Mouse (Mus musculus) ES-Bruce4 (cell line): ENCODE measurements around the gene Pgam5. TPM values are rescaled to one million over a fixed set of nuclear protein-coding genes. Genes with fewer than 3 reads are reported as not detected.

Source experiments
- H3K27ac ChIP-seq: 2 replicates; pipeline ENCODE4 v1.5.1; 2012; ENCODE audit warnings: low read length, inconsistent platforms; ENCODE audit not compliant: insufficient read depth
- H3K27me3 ChIP-seq: 2 replicates; pipeline ENCODE4 v1.6.1; 2012; ENCODE audit warnings: mild to moderate bottlenecking, low read length, inconsistent platforms; ENCODE audit not compliant: control insufficient read depth, poor library complexity, insufficient read depth, severe bottlenecking
- H3K36me3 ChIP-seq: 2 replicates; pipeline ENCODE4 v1.6.1; 2012; ENCODE audit warnings: inconsistent platforms, mild to moderate bottlenecking, low read length, moderate library complexity; ENCODE audit not compliant: control insufficient read depth, poor library complexity, insufficient read depth, severe bottlenecking
- H3K4me1 ChIP-seq: one replicate; pipeline ENCODE4 v1.8.1; 2011; ENCODE audit warnings: low read length; ENCODE audit not compliant: control insufficient read depth, insufficient read depth
- H3K4me3 ChIP-seq: 2 replicates; pipeline ENCODE4 v1.5.1; 2011; ENCODE audit warnings: low read depth, mild to moderate bottlenecking, low read length
- H3K9ac ChIP-seq: 2 replicates; pipeline ENCODE4 v1.6.1; 2012; ENCODE audit warnings: low read depth, mild to moderate bottlenecking, inconsistent platforms; ENCODE audit not compliant: poor library complexity, severe bottlenecking
- H3K9me3 ChIP-seq: replicated peaks from 2 replicates; pipeline ENCODE4 v1.6.1; 2012; ENCODE audit warnings: mild to moderate bottlenecking, low read length, inconsistent platforms; ENCODE audit not compliant: control insufficient read depth, poor library complexity, insufficient read depth, severe bottlenecking
- CTCF ChIP-seq: IDR thresholded peaks from one replicate; pipeline ENCODE4 v1.8.1; 2011; ENCODE audit warnings: low read depth, low read length
- EP300 ChIP-seq: IDR thresholded peaks from 2 replicates; pipeline ENCODE4 v1.6.1; 2011; ENCODE audit warnings: low read depth, low read length; ENCODE audit not compliant: insufficient read depth
- POLR2A ChIP-seq: IDR thresholded peaks from one replicate; pipeline ENCODE4 v1.8.1; 2011; ENCODE audit warnings: low read length; ENCODE audit not compliant: insufficient read depth
- polyA plus RNA-seq: library from polyadenylated mRNA; stranded (reverse); fragments of >200 nt; gene quantifications from 2 replicates; pipeline ENCODE4 v1.2.4, GENCODE M21; 2011; ENCODE audit warnings: low read depth; ENCODE audit not compliant: missing spikeins, insufficient read depth, insufficient read length

The Pgam5 gene
- polyA plus RNA-seq, 1 experiment: 66.7 TPM

DNA sequence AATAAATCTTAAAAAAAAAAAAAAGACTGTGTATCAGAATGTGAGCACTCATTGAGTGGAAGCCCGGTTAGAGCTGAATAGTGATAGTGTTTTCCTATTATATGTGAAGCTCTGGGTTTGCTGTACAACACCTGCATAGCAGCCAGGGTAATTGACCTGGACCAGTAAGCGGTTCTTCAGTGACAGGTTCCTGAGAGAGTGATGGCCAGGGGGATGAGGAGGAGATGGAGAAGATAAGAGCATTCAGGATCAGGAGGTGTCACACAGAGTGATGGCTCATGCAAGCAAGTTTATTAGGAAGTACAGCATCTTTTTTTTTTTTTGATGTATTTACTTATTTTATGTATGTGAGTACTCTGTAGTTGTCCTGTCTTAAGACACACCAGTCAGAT lies 17.4 kb upstream of the Pgam5 start:
- no peaks in the 10 kb centered on the region for H3K4me1 ChIP-seq
- TF ChIP-seq EP300: no peak

DNA sequence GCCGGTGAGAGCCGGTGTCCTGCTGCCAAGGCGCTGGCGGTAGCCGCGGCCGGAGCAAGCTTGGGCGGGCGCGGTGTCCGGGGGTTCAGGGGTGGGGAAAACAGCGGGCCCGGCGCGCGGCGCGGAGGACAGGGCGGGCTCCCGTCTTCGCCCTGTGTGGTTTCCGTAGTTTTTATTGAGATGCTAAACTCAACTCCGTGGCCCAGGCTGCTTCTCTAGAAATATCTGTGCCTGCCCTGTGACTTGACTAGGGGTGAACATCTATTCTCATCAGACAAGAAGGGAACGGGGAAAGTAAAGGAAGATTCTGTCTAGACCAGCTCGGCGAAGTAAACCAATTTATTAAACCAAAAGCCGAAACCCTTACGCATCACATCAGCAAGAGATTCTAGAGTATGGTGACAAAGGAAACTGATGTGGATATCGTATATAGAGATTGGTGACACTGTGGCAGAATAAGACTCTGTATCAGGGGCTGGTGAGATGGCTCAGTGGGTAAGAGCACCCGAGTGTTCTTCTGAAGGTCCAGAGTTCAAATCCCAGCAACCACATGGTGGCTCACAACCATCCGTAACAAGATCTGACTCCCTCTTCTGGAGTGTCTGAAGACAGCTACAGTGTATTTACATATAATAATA lies 16.9 kb upstream of the Pgam5 start:
- peaks cover 29% of the 10 kb centered on the region for H3K36me3 ChIP-seq
- peak overlapping the region; percentile 69 for H3K4me3 ChIP-seq
- no peaks in the 10 kb centered on the region for H3K9me3 ChIP-seq
- peak overlapping the region; percentile 95 for H3K9ac ChIP-seq
- H3K27ac ChIP-seq: peak overlapping the region; percentile 70
- H3K27me3 ChIP-seq: no peaks in the 10 kb centered on the region; the same call in 1 of the 2 replicates
- no peaks in the 10 kb centered on the region for H3K4me1 ChIP-seq
- TF ChIP-seq POLR2A (no peak), EP300 (no peak)

More for the DNA sequence above, 17.4 kb upstream of the Pgam5 start:
- Histone ChIP-seq H3K27ac (no peak overlapping the region), H3K9ac (peak overlapping the region; percentile 95), H3K9me3 (no peaks in the 10 kb centered on the region), H3K4me3 (peak overlapping the region; percentile 38; the same call in 1 of the 2 replicates), H3K27me3 (no peaks in the 10 kb centered on the region; the same call in 1 of the 2 replicates), H3K36me3 (peaks cover 32% of the 10 kb centered on the region)

DNA sequence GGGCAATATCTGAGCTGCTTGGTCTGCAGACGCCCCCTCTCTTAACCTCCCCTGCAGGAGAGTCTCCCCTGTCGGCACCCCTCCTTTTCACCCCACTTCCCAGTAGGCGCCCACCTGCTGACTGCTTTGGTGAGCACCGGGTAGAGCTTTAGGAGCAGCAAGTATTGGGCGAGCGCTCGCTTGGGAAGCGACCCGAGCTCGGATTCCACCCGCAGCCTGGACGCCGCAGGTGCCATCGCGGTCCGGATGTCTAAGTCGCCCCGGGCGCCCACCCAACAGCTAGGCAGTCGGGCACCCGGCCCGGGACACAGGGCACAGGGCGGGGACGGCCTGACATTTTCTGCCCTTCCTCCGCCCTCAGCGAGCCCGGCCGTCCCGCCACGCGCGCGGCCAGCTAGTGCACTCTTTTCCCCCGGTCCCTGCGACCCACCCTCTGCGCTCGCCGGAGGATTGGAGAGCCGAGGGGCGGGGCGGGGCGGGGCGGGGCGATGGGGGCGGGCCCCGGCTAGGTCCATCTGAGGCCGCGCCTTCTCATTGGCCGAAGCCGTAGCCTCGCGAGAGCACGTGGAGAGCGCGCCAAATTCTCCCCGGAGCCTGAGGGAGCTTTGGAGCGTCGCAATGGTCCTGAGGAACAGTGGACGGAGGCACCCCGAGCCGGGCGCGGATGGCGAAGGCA lies 16.2 kb upstream of the Pgam5 start, which contains the start of the genes Pxmp2 and Pole:
Gene Pxmp2, minus strand, starts transcription at position 417 of the 676 bp plus-strand sequence.
Gene Pole, plus strand, starts transcription at position 537 of the 676 bp plus-strand sequence.
- no peaks in the 10 kb centered on the region for H3K9me3 ChIP-seq
- H3K36me3 ChIP-seq: peaks cover 23% of the 10 kb centered on the region
- peak within 1 kb of the TSS; percentile 95 for H3K9ac ChIP-seq
- H3K27me3 ChIP-seq: no peaks in the 10 kb centered on the region; the same call in 1 of the 2 replicates
- peak within 1 kb of the TSS; percentile 70 for H3K27ac ChIP-seq
- no peaks in the 10 kb centered on the region for H3K4me1 ChIP-seq
- no peak for TF ChIP-seq POLR2A
- TF ChIP-seq EP300: no peak
- no peak for TF ChIP-seq CTCF
- peak within 1 kb of the TSS; percentile 86 for H3K4me3 ChIP-seq

DNA sequence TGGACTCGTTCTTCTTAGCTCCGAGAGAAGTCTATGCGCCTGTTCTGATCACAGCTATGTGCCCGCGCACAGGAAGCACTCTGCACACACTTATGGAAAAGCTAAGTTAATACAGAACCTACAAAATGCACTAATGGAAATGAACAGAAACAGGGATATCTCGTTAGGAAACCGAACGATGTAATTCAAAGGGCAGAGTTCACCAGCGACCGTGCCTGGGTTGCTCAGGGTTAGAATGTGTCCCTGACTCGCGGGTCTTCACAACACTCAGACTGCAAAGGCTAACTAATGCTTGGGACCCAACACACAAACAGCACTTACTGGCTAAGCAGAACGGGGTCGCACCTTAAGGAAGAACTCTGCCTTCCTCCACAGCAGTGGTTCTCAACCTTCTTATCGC lies 15.4 kb upstream of the Pgam5 start:
- H3K27ac ChIP-seq: no peak overlapping the region
- H3K9ac ChIP-seq: peak overlapping the region; percentile 95
- no peak for TF ChIP-seq EP300
- no peak for TF ChIP-seq CTCF
- TF ChIP-seq POLR2A: no peak

DNA sequence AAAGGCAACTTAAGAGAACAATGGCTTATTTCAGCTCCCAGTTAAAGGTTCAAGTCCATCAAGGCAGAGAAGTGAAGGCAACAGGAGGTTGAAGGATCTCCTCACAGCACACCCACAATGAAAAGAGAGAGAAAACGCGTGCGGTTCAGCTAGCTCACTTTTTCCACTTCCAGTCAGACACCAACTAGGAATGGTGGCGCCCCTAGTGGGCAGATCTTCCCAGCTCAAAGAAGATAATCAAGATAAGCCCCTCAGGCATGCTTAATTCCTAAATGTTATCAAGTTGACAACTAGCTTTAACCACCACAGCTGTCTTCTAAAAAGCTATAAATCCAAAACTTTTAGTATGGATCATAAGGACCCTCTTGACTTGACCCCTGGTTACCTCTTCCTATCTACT lies 14.8 kb upstream of the Pgam5 start:
- TF ChIP-seq CTCF (peak; percentile 54), EP300 (no peak)
- no peaks in the 10 kb centered on the region for H3K4me1 ChIP-seq
- H3K4me3 ChIP-seq: no peak overlapping the region
- H3K36me3 ChIP-seq: peaks cover 13% of the 10 kb centered on the region
- H3K9ac ChIP-seq: peak overlapping the region; percentile 95
- H3K27ac ChIP-seq: no peak overlapping the region
- H3K27me3 ChIP-seq: no peaks in the 10 kb centered on the region; the same call in 1 of the 2 replicates
- H3K9me3 ChIP-seq: no peaks in the 10 kb centered on the region

More for the DNA sequence above, 15.4 kb upstream of the Pgam5 start:
- H3K27me3 ChIP-seq: no peaks in the 10 kb centered on the region; the same call in 1 of the 2 replicates
- no peaks in the 10 kb centered on the region for H3K4me1 ChIP-seq
- H3K9me3 ChIP-seq: no peaks in the 10 kb centered on the region
- H3K36me3 ChIP-seq: peaks cover 18% of the 10 kb centered on the region
- H3K4me3 ChIP-seq: peak overlapping the region; percentile 86

DNA sequence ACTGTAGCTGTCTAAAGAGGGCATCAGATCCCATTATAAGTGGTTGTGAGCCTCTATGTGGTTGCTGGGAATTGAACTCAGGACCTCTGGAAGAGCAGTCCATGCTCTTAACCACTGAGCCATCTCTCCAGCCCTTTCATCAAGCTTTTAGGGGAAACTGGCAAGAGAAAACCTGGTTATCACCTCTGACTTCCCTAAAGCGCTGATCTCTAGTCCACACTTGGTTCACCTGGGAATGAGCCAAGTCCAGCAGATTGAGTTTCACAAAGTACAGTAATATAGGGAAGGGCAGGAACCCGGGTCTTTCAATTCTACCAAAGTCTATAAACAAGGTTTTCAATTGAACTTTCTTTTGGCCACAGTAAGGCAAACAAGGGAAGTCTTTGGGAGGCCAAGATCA lies 12.3 kb upstream of the Pgam5 start:
- no peak overlapping the region for H3K4me3 ChIP-seq
- no peaks in the 10 kb centered on the region; the same call in 1 of the 2 replicates for H3K27me3 ChIP-seq
- TF ChIP-seq EP300 (no peak), POLR2A (no peak), CTCF (no peak)
- H3K27ac ChIP-seq: no peak overlapping the region
- 0 out of 2 replicates have a peak, but pooled peaks cover 3% of the 10 kb centered on the region for H3K36me3 ChIP-seq
- H3K9ac ChIP-seq: no peak overlapping the region
- H3K4me1 ChIP-seq: no peaks in the 10 kb centered on the region
- H3K9me3 ChIP-seq: no peaks in the 10 kb centered on the region
